Mouse (Mus musculus): ENCODE data around the gene Abcc9. TPM values are rescaled to one million over a fixed set of nuclear protein-coding genes. Genes with fewer than 3 reads are reported as not detected.

Gene Abcc9
- polyA plus RNA-seq, 1 experiment from 2014 or later = 1.00 TPM

- Histone ChIP-seq H3K36me3 (no peaks in the 10 kb centered on the region), H3K9me3 (replicated peaks) (no peaks in the 10 kb centered on the region), H3K4me3 (no peak overlapping the region), H3K4me1 (no peaks in the 10 kb centered on the region), H3K27ac (replicated peaks) (no peak overlapping the region), H3K27me3 (ENCODE audit: low read depth, poor library complexity, severe bottlenecking) (no peaks in the 10 kb centered on the region)
- DNase-seq (ENCODE audit: low spot score) = no peak
- 84% methylated on average over 4 of the region's 4 CpGs for WGBS
Observed at GRCm38 (mm10) chr6:142551482-142551881, 150.6 kb downstream of the Abcc9 start.

GRCm38 (mm10) chr6:142550871-142551270 lies 151.2 kb downstream of the Abcc9 start:
- no peaks in the 10 kb centered on the region for H3K4me1 ChIP-seq
- H3K4me3 ChIP-seq = no peak overlapping the region
- H3K27ac ChIP-seq (replicated peaks) = no peak overlapping the region
- H3K27me3 ChIP-seq (ENCODE audit: low read depth, poor library complexity, severe bottlenecking) = no peaks in the 10 kb centered on the region
- H3K9me3 ChIP-seq (replicated peaks) = no peaks in the 10 kb centered on the region
- no peaks in the 10 kb centered on the region for H3K36me3 ChIP-seq
- WGBS = 71% methylated on average over 4 of the region's 4 CpGs
- DNase-seq (ENCODE audit: low spot score) = no peak

GRCm38 (mm10) chr6:142548377-142548776 lies 153.7 kb downstream of the Abcc9 start:
- 91% methylated on average over 2 of the region's 2 CpGs for WGBS
- Histone ChIP-seq H3K27me3 (ENCODE audit: low read depth, poor library complexity, severe bottlenecking) (no peaks in the 10 kb centered on the region), H3K27ac (replicated peaks) (no peak overlapping the region), H3K36me3 (no peaks in the 10 kb centered on the region), H3K4me1 (no peaks in the 10 kb centered on the region), H3K4me3 (no peak overlapping the region), H3K9me3 (replicated peaks) (no peaks in the 10 kb centered on the region)
- no peak for DNase-seq (ENCODE audit: low spot score)

GRCm38 (mm10) chr6:142545132-142545531 lies 157.0 kb downstream of the Abcc9 start:
- Histone ChIP-seq H3K4me3 (peak overlapping the region; percentile 17; the same call in 1 of the 2 replicates), H3K27me3 (ENCODE audit: low read depth, poor library complexity, severe bottlenecking) (no peaks in the 10 kb centered on the region), H3K9me3 (replicated peaks) (no peaks in the 10 kb centered on the region), H3K4me1 (no peaks in the 10 kb centered on the region), H3K27ac (replicated peaks) (no peak overlapping the region), H3K36me3 (no peaks in the 10 kb centered on the region)
- no peak for DNase-seq (ENCODE audit: low spot score)
- WGBS = 49% methylated on average over 14 of the region's 14 CpGs

GRCm38 (mm10) chr6:142543648-142544047 lies 158.5 kb downstream of the Abcc9 start:
- Histone ChIP-seq H3K27me3 (ENCODE audit: low read depth, poor library complexity, severe bottlenecking) (no peaks in the 10 kb centered on the region), H3K4me3 (no peak overlapping the region), H3K4me1 (no peaks in the 10 kb centered on the region), H3K36me3 (no peaks in the 10 kb centered on the region), H3K27ac (replicated peaks) (no peak overlapping the region), H3K9me3 (replicated peaks) (no peaks in the 10 kb centered on the region)
- WGBS = 80% methylated on average over 4 of the region's 4 CpGs
- DNase-seq (ENCODE audit: low spot score) = no peak

GRCm38 (mm10) chr6:142542800-142543175 lies 159.3 kb downstream of the Abcc9 start:
- no peak for DNase-seq (ENCODE audit: low spot score)
- Histone ChIP-seq H3K4me1 (no peaks in the 10 kb centered on the region), H3K9me3 (replicated peaks) (no peaks in the 10 kb centered on the region), H3K27me3 (ENCODE audit: low read depth, poor library complexity, severe bottlenecking) (no peaks in the 10 kb centered on the region), H3K27ac (replicated peaks) (no peak overlapping the region), H3K36me3 (no peaks in the 10 kb centered on the region), H3K4me3 (no peak overlapping the region)
- 90% methylated on average over 6 of the region's 6 CpGs for WGBS

- H3K27ac ChIP-seq (replicated peaks) = no peak overlapping the region
- no peaks in the 10 kb centered on the region for H3K4me1 ChIP-seq
- no peaks in the 10 kb centered on the region for H3K9me3 ChIP-seq (replicated peaks)
- no peaks in the 10 kb centered on the region for H3K36me3 ChIP-seq
- WGBS = 89% methylated on average over 8 of the region's 8 CpGs
- no peak for DNase-seq (ENCODE audit: low spot score)
- H3K4me3 ChIP-seq = no peak overlapping the region
- no peaks in the 10 kb centered on the region for H3K27me3 ChIP-seq (ENCODE audit: low read depth, poor library complexity, severe bottlenecking)
Observed at GRCm38 (mm10) chr6:142542082-142542799, 159.9 kb downstream of the Abcc9 start.

- H3K36me3 ChIP-seq = no peaks in the 10 kb centered on the region
- H3K4me1 ChIP-seq = no peaks in the 10 kb centered on the region
- no peak for DNase-seq (ENCODE audit: low spot score)
- no peak overlapping the region for H3K27ac ChIP-seq (replicated peaks)
- H3K4me3 ChIP-seq = no peak overlapping the region
- H3K9me3 ChIP-seq (replicated peaks) = no peaks in the 10 kb centered on the region
- WGBS = 93% methylated on average over 10 of the region's 10 CpGs
- no peaks in the 10 kb centered on the region for H3K27me3 ChIP-seq (ENCODE audit: low read depth, poor library complexity, severe bottlenecking)
Observed at GRCm38 (mm10) chr6:142540561-142541160, 161.5 kb downstream of the Abcc9 start.

- H3K4me1 ChIP-seq = no peaks in the 10 kb centered on the region
- no peaks in the 10 kb centered on the region for H3K9me3 ChIP-seq (replicated peaks)
- 90% methylated on average over 5 of the region's 5 CpGs for WGBS
- DNase-seq (ENCODE audit: low spot score) = no peak
- H3K27me3 ChIP-seq (ENCODE audit: low read depth, poor library complexity, severe bottlenecking) = no peaks in the 10 kb centered on the region
- no peak overlapping the region for H3K27ac ChIP-seq (replicated peaks)
- H3K4me3 ChIP-seq = no peak overlapping the region
- no peaks in the 10 kb centered on the region for H3K36me3 ChIP-seq
Observed at GRCm38 (mm10) chr6:142540131-142540530, 162.0 kb downstream of the Abcc9 start.

- no peak for DNase-seq (ENCODE audit: low spot score)
- WGBS = 83% methylated on average over 17 of the region's 17 CpGs
- no peak overlapping the region for H3K27ac ChIP-seq (replicated peaks)
Observed at GRCm38 (mm10) chr6:142538503-142538902, 163.6 kb downstream of the Abcc9 start.

More at GRCm38 (mm10) chr6:142538503-142538902, 163.6 kb downstream of the Abcc9 start:
- Histone ChIP-seq H3K27me3 (ENCODE audit: low read depth, poor library complexity, severe bottlenecking) (no peaks in the 10 kb centered on the region), H3K4me1 (no peaks in the 10 kb centered on the region), H3K4me3 (no peak overlapping the region), H3K36me3 (no peaks in the 10 kb centered on the region), H3K9me3 (replicated peaks) (no peaks in the 10 kb centered on the region)

Other genes with a start within 250 kb of the Abcc9 start
- 0.07 and 0.11 TPM in 2 replicates for gene Gys2, start 229.2 kb downstream of the Abcc9 start, polyA plus RNA-seq (2016; fragmentation: Nextera tagmentation; extraction: Ambion mirVana)
- 324 and 380 TPM in 2 replicates for gene Ldhb, start 194.4 kb downstream of the Abcc9 start, polyA plus RNA-seq (2016; fragmentation: Nextera tagmentation; extraction: Ambion mirVana)
- gene Kcnj8, start 130.7 kb downstream of the Abcc9 start, polyA plus RNA-seq (2016; fragmentation: Nextera tagmentation; extraction: Ambion mirVana) = 2.2 and 5.2 TPM in 2 replicates
- 81.0 and 86.6 TPM in 2 replicates for gene Cmas, start 54.4 kb upstream of the Abcc9 start, polyA plus RNA-seq (2016; fragmentation: Nextera tagmentation; extraction: Ambion mirVana)
- not detected in 2 replicates for gene Sult6b2, start 102.2 kb upstream of the Abcc9 start, polyA plus RNA-seq (2016; fragmentation: Nextera tagmentation; extraction: Ambion mirVana)